Mouse (Mus musculus): ENCODE measurements around the gene Elp4. TPM values are rescaled to one million over a fixed set of nuclear protein-coding genes. Genes with fewer than 3 reads are reported as not detected.

Gene Elp4
- total and polyA plus RNA-seq, 3 experiments = 5.4 to 32.7 (median 27.7) TPM

DNA sequence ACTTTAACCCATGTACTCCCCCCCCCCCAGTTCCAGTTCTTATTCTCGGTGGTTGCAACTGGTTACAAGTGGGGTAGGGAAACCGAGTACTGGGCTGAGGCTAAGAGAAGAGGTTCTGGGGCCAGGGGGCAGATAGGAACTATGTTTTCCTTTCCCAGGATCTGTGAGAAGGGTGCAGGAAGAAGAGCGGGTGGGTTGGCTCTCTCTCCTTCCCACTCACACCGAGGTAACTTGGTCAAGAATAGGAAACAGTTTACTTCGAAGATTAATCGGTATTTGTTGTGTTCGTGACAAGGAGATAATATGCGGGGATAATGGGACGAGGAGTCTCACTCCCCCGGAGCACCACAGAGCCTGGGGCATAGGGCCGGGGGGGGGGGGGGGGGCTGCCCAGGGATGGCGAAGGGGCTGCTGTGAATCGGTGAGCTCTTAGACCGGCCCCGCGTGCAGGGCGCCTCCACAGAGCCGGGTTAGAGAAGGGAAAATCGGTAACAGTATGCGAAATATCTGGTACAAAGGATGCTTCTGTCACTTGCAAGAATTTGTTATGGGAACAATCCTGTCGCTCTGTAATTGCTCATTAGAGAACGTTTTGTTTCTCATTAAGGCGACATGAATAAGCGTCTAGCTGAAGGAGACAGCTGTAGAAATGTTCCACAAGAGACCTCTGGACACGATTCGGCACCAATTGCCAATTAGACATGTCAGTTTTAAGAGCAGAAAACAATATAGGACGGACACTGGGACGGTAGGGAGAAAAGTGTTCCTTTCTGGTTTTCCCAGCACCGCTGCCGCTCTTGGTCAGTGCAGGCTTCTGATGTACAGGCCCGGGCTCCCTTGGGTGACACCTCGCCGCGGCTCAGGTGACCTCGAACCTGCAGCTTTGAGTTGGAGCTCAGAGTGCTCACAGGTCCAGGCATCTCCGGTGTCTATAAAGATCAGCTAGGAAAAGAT, 217.7 kb downstream of the Elp4 start:
- Histone ChIP-seq H3K36me3 (replicated peaks) (peaks cover 81% of the 10 kb centered on the region), H3K27me3 (ENCODE audit: insufficient read depth, low read length) (no peaks in the 10 kb centered on the region), H3K4me3 (ENCODE audit: low read depth, low read length) (no peak overlapping the region), H3K4me1 (ENCODE audit: insufficient read depth, low read depth, low read length) (peaks cover 55% of the 10 kb centered on the region), H3K9me3 (replicated peaks) (no peaks in the 10 kb centered on the region)
- DNase-seq (ENCODE audit: low spot score) (no peak), ATAC-seq (ENCODE audit: extremely low read depth, insufficient number of reproducible peaks, low FRiP score, poor library complexity, severe bottlenecking) (no peak)
- TF ChIP-seq GATA1 (IDR thresholded peaks at IDR 0.05; ENCODE audit: borderline replicate concordance, low read length) (no peak), GATA2 (IDR thresholded peaks at IDR 0.05; ENCODE audit: borderline replicate concordance, low read depth, low read length) (no peak), CTCF (IDR thresholded peaks at IDR 0.05; ENCODE audit: low read depth, low read length) (no peak), TAL1 (conservative IDR thresholded peaks at IDR 0.05; ENCODE audit: low read depth, low read length) (no peak), POLR2AphosphoS5 (IDR thresholded peaks at IDR 0.05; ENCODE audit: insufficient replicate concordance, low read depth, low read length) (no peak)

DNA sequence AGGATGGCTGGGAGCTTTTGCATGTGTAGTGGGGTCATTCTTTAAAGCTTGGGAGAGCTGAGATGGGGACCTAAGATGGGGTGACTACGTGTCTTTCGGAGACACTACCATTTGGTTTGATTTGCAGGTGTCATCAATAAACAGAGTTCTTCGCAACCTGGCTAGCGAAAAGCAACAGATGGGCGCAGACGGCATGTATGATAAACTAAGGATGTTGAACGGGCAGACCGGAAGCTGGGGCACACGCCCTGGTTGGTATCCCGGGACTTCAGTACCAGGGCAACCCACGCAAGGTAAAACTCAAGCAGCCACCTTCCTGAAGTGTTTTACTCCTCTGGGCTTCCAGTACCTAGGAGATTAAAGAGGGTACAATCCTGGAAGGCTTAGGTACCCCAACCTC, 218.7 kb downstream of the Elp4 start:
- ATAC-seq (ENCODE audit: extremely low read depth, insufficient number of reproducible peaks, low FRiP score, poor library complexity, severe bottlenecking) = no peak
- H3K36me3 ChIP-seq (replicated peaks) = peaks cover 84% of the 10 kb centered on the region
- no peaks in the 10 kb centered on the region for H3K9me3 ChIP-seq (replicated peaks)
- H3K27me3 ChIP-seq (ENCODE audit: insufficient read depth, low read length) = no peaks in the 10 kb centered on the region
- H3K4me3 ChIP-seq (ENCODE audit: low read depth, low read length) = no peak overlapping the region
- peaks cover 65% of the 10 kb centered on the region for H3K4me1 ChIP-seq (ENCODE audit: insufficient read depth, low read depth, low read length)
- no peak for DNase-seq (ENCODE audit: low spot score)
- TF ChIP-seq TAL1 (conservative IDR thresholded peaks at IDR 0.05; ENCODE audit: low read depth, low read length) (no peak), GATA1 (IDR thresholded peaks at IDR 0.05; ENCODE audit: borderline replicate concordance, low read length) (no peak), POLR2AphosphoS5 (IDR thresholded peaks at IDR 0.05; ENCODE audit: insufficient replicate concordance, low read depth, low read length) (no peak), GATA2 (IDR thresholded peaks at IDR 0.05; ENCODE audit: borderline replicate concordance, low read depth, low read length) (no peak), CTCF (IDR thresholded peaks at IDR 0.05; ENCODE audit: low read depth, low read length) (no peak)

DNA sequence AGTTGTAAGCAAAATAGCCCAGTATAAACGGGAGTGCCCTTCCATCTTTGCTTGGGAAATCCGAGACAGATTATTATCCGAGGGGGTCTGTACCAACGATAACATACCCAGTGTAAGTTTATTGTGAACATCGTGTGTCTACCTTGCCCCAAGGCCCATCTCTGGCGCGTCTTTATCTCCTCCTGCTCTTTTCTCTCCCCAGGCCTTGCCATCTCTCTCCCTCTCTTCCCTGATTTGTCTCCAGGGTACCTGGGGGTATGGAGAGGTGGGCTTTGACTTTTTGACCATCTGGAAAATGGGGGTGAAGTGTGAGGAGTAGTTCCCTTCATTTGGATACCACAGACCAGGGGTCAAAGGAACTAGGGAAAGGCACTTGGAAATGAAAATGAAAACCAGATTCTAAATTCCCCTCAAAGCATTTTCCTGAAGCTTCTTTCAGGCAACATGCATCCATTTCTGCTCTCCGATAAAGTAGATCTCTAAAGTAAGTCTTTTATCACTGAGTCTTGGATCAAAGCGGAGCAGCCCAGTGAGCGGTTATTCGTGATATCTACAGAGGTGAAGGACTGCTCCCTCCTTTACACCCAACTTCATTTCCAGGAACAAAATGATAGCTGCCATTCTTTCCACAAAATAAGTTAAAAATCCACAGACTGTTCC, 219.2 kb downstream of the Elp4 start:
- Histone ChIP-seq H3K27me3 (ENCODE audit: insufficient read depth, low read length) (no peaks in the 10 kb centered on the region), H3K4me1 (ENCODE audit: insufficient read depth, low read depth, low read length) (peaks cover 69% of the 10 kb centered on the region), H3K4me3 (ENCODE audit: low read depth, low read length) (no peak overlapping the region), H3K9me3 (replicated peaks) (no peaks in the 10 kb centered on the region), H3K36me3 (replicated peaks) (peaks cover 83% of the 10 kb centered on the region)
- TF ChIP-seq GATA2 (IDR thresholded peaks at IDR 0.05; ENCODE audit: borderline replicate concordance, low read depth, low read length) = no peak
- no peak for TF ChIP-seq GATA1 (IDR thresholded peaks at IDR 0.05; ENCODE audit: borderline replicate concordance, low read length)
- no peak for TF ChIP-seq POLR2AphosphoS5 (IDR thresholded peaks at IDR 0.05; ENCODE audit: insufficient replicate concordance, low read depth, low read length)
- TF ChIP-seq CTCF (IDR thresholded peaks at IDR 0.05; ENCODE audit: low read depth, low read length) = no peak
- TF ChIP-seq TAL1 (conservative IDR thresholded peaks at IDR 0.05; ENCODE audit: low read depth, low read length) = no peak
- DNase-seq (ENCODE audit: low spot score) (no peak), ATAC-seq (ENCODE audit: extremely low read depth, insufficient number of reproducible peaks, low FRiP score, poor library complexity, severe bottlenecking) (no peak)

DNA sequence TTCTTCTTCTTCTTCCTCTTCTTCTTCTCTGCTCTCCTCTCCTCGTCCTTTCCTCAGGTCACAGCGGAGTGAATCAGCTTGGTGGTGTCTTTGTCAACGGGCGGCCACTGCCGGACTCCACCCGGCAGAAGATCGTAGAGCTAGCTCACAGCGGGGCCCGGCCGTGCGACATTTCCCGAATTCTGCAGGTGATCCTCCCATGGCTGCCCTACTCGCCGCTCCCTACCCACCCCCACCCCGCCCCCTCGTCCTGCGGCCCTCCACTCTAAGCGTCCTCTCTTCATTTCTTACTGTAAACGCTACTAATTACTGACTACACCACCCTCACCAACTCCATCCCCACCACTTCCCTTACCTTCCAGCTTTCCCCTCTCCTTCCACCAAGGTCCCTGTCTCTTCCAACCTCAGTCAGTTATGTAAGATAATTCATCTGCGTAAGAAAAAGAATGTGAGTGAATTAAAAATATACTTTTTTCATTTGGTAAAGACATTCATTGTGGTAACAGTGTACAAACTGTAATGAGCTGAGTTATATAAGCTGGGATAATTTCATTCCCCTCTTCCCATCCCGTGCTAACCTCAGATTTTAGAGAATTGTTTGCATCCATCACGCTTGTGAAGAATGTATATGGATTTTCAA, 220.5 kb downstream of the Elp4 start:
- Histone ChIP-seq H3K4me1 (ENCODE audit: insufficient read depth, low read depth, low read length) (peaks cover 75% of the 10 kb centered on the region), H3K27me3 (ENCODE audit: insufficient read depth, low read length) (no peaks in the 10 kb centered on the region), H3K4me3 (ENCODE audit: low read depth, low read length) (peak overlapping the region; percentile 57; the same call in 1 of the 2 replicates), H3K36me3 (replicated peaks) (peaks cover 79% of the 10 kb centered on the region), H3K9me3 (replicated peaks) (no peaks in the 10 kb centered on the region)
- no peak for ATAC-seq (ENCODE audit: extremely low read depth, insufficient number of reproducible peaks, low FRiP score, poor library complexity, severe bottlenecking)
- TF ChIP-seq GATA1 (IDR thresholded peaks at IDR 0.05; ENCODE audit: borderline replicate concordance, low read length) (no peak), CTCF (IDR thresholded peaks at IDR 0.05; ENCODE audit: low read depth, low read length) (no peak), TAL1 (conservative IDR thresholded peaks at IDR 0.05; ENCODE audit: low read depth, low read length) (no peak), GATA2 (IDR thresholded peaks at IDR 0.05; ENCODE audit: borderline replicate concordance, low read depth, low read length) (no peak), POLR2AphosphoS5 (IDR thresholded peaks at IDR 0.05; ENCODE audit: insufficient replicate concordance, low read depth, low read length) (no peak)
- DNase-seq (ENCODE audit: low spot score) = no peak

DNA sequence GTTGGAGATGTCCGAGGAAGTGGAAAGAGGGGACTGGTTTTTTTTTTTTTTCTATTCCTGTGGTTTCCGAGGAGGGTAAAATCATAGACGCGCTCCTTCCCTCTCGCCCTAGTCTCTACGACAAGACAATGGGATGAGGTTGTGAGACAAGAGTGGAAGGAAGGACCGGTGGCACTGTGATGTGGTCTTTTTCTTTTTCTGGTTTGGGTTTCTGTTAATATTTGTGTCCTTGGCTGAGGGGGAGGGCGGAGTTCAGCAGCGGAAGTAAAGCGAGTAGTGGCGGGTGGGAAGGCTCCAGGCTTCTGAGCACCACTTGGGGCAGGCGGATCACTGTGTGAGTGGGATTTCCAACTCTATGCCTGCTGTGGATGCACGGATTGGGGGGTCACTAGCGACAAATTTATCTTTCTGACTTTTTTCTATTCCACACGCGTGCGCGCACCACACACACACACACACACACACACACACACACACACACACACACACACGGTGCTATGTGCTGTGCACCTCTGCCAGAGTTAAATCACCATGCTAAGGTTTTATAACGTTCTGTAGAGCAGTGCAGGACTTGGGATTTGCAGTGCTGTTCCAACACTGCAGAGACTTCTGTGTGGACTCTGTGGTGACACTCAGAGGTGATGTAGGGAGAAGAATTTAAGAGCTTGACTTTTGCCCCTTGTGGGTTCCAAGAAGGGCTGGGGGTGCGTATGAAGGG, 221.6 kb downstream of the Elp4 start:
- Histone ChIP-seq H3K9me3 (replicated peaks) (no peaks in the 10 kb centered on the region), H3K36me3 (replicated peaks) (peaks cover 69% of the 10 kb centered on the region), H3K27me3 (ENCODE audit: insufficient read depth, low read length) (no peaks in the 10 kb centered on the region), H3K4me3 (ENCODE audit: low read depth, low read length) (peak overlapping the region; percentile 65; the same call in 1 of the 2 replicates), H3K4me1 (ENCODE audit: insufficient read depth, low read depth, low read length) (peaks cover 69% of the 10 kb centered on the region)
- ATAC-seq (ENCODE audit: extremely low read depth, insufficient number of reproducible peaks, low FRiP score, poor library complexity, severe bottlenecking) (peak; percentile 26; the same call in 1 of the 2 replicates), DNase-seq (ENCODE audit: low spot score) (peak; percentile 73)
- TF ChIP-seq GATA2 (IDR thresholded peaks at IDR 0.05; ENCODE audit: borderline replicate concordance, low read depth, low read length) (no peak), CTCF (IDR thresholded peaks at IDR 0.05; ENCODE audit: low read depth, low read length) (no peak), TAL1 (conservative IDR thresholded peaks at IDR 0.05; ENCODE audit: low read depth, low read length) (no peak), POLR2AphosphoS5 (IDR thresholded peaks at IDR 0.05; ENCODE audit: insufficient replicate concordance, low read depth, low read length) (no peak), GATA1 (IDR thresholded peaks at IDR 0.05; ENCODE audit: borderline replicate concordance, low read length) (no peak)
